Mouse (Mus musculus) bone marrow macrophage, adult 2 months (primary cell): ENCODE data around the gene Aar2. TPM values are rescaled to one million over a fixed set of nuclear protein-coding genes. Genes with fewer than 3 reads are reported as not detected.

Experiments
- H3K27ac ChIP-seq: 2 replicates; pipeline ENCODE4 v1.5.1; 2012; ENCODE audit warnings: low read depth, low read length; ENCODE audit not compliant: insufficient read depth
- H3K4me1 ChIP-seq: 2 replicates; pipeline ENCODE4 v1.6.1; 2012; ENCODE audit warnings: low read length; ENCODE audit not compliant: control insufficient read depth, insufficient read depth
- H3K4me3 ChIP-seq: 2 replicates; pipeline ENCODE4 v1.5.1; 2012; ENCODE audit warnings: mild to moderate bottlenecking, low read length, moderate library complexity; ENCODE audit not compliant: insufficient read depth
- CTCF ChIP-seq: IDR thresholded peaks from 2 replicates; pipeline ENCODE4 v1.5.1; 2012; ENCODE audit warnings: low read depth, mild to moderate bottlenecking, low read length, moderate library complexity
- POLR2A ChIP-seq: IDR thresholded peaks from 2 replicates; pipeline ENCODE4 v1.6.1; 2012; ENCODE audit warnings: mild to moderate bottlenecking, low read depth, low read length, borderline replicate concordance
- polyA plus RNA-seq: library from polyadenylated mRNA; stranded (reverse); fragments of >200 nt; gene quantifications from 2 replicates; pipeline ENCODE4 v1.2.4, GENCODE M21; 2012; ENCODE audit not compliant: missing spikeins, insufficient read depth, insufficient read length

Gene Aar2
- polyA plus RNA-seq, 1 experiment: 13.5 TPM

GRCm38 (mm10) chr2:156522994-156523393 lies 24.4 kb upstream of the Aar2 start:
- Histone ChIP-seq H3K4me1 (peaks cover 17% of the 10 kb centered on the region), H3K4me3 (no peak overlapping the region), H3K27ac (no peak overlapping the region)
- TF ChIP-seq POLR2A (no peak), CTCF (no peak)

GRCm38 (mm10) chr2:156524078-156524477 lies 23.3 kb upstream of the Aar2 start:
- Histone ChIP-seq H3K4me1 (peaks cover 17% of the 10 kb centered on the region), H3K4me3 (no peak overlapping the region), H3K27ac (no peak overlapping the region)
- TF ChIP-seq CTCF (no peak), POLR2A (no peak)

GRCm38 (mm10) chr2:156529726-156530125 lies 17.7 kb upstream of the Aar2 start:
- H3K27ac ChIP-seq: no peak overlapping the region
- H3K4me3 ChIP-seq: no peak overlapping the region
- H3K4me1 ChIP-seq: no peaks in the 10 kb centered on the region
- no peak for TF ChIP-seq POLR2A
- TF ChIP-seq CTCF: peak; percentile 54

- no peak overlapping the region for H3K27ac ChIP-seq
- no peak for TF ChIP-seq CTCF
- no peak for TF ChIP-seq POLR2A
- H3K4me3 ChIP-seq: no peak overlapping the region
- no peaks in the 10 kb centered on the region for H3K4me1 ChIP-seq
These were observed 14.2 kb upstream of the Aar2 start for GRCm38 (mm10) chr2:156533160-156533559.

GRCm38 (mm10) chr2:156538817-156539555 lies 8.4 kb upstream of the Aar2 start:
- TF ChIP-seq POLR2A (no peak), CTCF (no peak)
- Histone ChIP-seq H3K4me1 (peaks cover 5% of the 10 kb centered on the region), H3K4me3 (no peak overlapping the region), H3K27ac (no peak overlapping the region)

GRCm38 (mm10) chr2:156540991-156541390 lies 6.4 kb upstream of the Aar2 start:
- Histone ChIP-seq H3K4me1 (peaks cover 5% of the 10 kb centered on the region), H3K27ac (no peak overlapping the region), H3K4me3 (no peak overlapping the region)
- TF ChIP-seq CTCF (no peak), POLR2A (no peak)

GRCm38 (mm10) chr2:156542410-156542809 lies 5.0 kb upstream of the Aar2 start:
- no peak overlapping the region for H3K4me3 ChIP-seq
- TF ChIP-seq CTCF (no peak), POLR2A (no peak)
- H3K27ac ChIP-seq: no peak overlapping the region
- peaks cover 8% of the 10 kb centered on the region for H3K4me1 ChIP-seq

- Histone ChIP-seq H3K27ac (no peak overlapping the region), H3K4me1 (peaks cover 7% of the 10 kb centered on the region), H3K4me3 (no peak overlapping the region)
- no peak for TF ChIP-seq POLR2A
- TF ChIP-seq CTCF: no peak
These were observed 3.6 kb upstream of the Aar2 start for GRCm38 (mm10) chr2:156543804-156544203.

- Histone ChIP-seq H3K27ac (no peak overlapping the region), H3K4me1 (peaks cover 7% of the 10 kb centered on the region), H3K4me3 (no peak overlapping the region)
- TF ChIP-seq CTCF (no peak), POLR2A (no peak)
These were observed 5.0 kb downstream of the Aar2 start for GRCm38 (mm10) chr2:156552421-156552820.

GRCm38 (mm10) chr2:156561808-156562207 lies 14.4 kb downstream of the Aar2 start:
- Histone ChIP-seq H3K27ac (no peak overlapping the region), H3K4me1 (no peaks in the 10 kb centered on the region), H3K4me3 (no peak overlapping the region)
- TF ChIP-seq POLR2A: no peak

- Histone ChIP-seq H3K27ac (no peak overlapping the region), H3K4me1 (no peaks in the 10 kb centered on the region), H3K4me3 (no peak overlapping the region)
- TF ChIP-seq CTCF: no peak
- TF ChIP-seq POLR2A: no peak
These were observed 16.2 kb downstream of the Aar2 start for GRCm38 (mm10) chr2:156563557-156563956.

- Histone ChIP-seq H3K27ac (no peak overlapping the region), H3K4me1 (no peaks in the 10 kb centered on the region), H3K4me3 (no peak overlapping the region)
- TF ChIP-seq POLR2A (no peak), CTCF (no peak)
These were observed 19.1 kb downstream of the Aar2 start for GRCm38 (mm10) chr2:156566512-156566911.
